Mouse (Mus musculus): ENCODE results near the gene Sos1. TPM values are rescaled to one million over a fixed set of nuclear protein-coding genes. Genes with fewer than 3 reads are reported as not detected.

The Sos1 gene
- total and polyA plus RNA-seq, 3 experiments = 4.0 to 10.7 (median 4.7) TPM

DNA sequence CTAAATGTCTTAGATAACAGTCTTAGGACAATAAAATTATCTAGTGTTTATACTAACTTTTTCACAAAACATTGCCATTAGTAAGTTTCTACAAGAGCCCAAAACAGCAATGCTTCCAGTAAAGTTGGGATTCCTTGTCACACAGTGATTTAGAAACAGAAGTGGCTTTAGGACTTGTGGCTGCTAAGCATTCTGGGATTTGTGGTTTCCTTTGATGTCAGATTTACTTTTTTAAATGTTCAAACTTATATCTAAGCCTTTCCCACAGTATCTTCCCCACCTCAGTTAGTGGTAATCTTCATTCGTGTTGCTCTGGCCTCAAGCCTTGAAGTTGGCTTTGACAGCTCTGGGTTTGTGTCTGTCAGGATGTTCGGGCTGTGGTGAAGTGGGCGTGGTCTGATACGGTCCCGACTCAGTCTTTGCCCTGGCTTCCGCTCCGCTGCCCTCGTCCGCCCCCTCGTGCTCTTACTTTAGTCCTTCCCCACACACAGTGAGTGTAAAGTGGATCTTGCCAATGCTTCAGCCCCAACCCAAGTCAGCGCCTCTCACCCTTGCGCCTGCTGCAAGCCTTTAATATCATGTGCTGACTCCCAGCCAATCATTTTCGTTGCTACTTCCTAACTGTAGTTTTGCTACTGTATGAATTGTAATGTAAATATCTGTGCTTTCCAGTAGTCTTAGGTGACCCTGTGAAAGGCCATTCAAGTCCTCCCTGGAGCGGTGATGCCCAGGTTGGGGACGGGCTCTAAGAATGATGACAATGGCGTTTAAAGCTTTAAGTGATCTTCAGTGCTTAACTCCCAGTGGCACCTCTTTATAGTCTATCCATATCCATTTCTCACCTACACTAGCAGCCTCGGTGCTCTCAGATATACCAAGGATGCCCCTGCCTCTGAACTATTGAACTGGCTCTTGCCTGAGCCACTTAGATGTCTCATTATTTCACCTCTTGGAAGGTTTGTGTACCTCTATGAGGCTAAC, 88.5 kb downstream of the Sos1 start:
- peak; percentile 83 for DNase-seq (ENCODE audit: extremely low read depth)
- Histone ChIP-seq H3K4me1 (ENCODE audit: control insufficient read depth in 1 of 2, insufficient read depth in 2 of 2) (peaks cover 0 to 13% of the 10 kb centered on the region in 2 experiments; a peak in 2 of 4 replicates), H3K27me3 (replicated peaks) (no peaks in the 10 kb centered on the region), H3K4me3 (replicated peaks in 1 of 3; ENCODE audit: low read depth in 2 of 3, low read length in 2 of 3, poor library complexity in 1 of 3) (peak overlapping the region in 2 of 3 experiments; percentile 1 to 33), H3K4me2 (ENCODE audit: insufficient read depth, low read depth, poor library complexity, severe bottlenecking) (peak overlapping the region; percentile 51), H3K27ac (ENCODE audit: insufficient read depth, low read depth) (no peak overlapping the region), H3K79me2 (replicated peaks; ENCODE audit: control insufficient read depth, extremely low read depth, insufficient read depth, poor library complexity, severe bottlenecking) (no peaks in the 10 kb centered on the region), H3K9me3 (replicated peaks; ENCODE audit: low read length) (no peaks in the 10 kb centered on the region), H3K36me3 (replicated peaks in 1 of 2; ENCODE audit: control insufficient read depth in 1 of 2, insufficient read depth in 1 of 2, low read length in 1 of 2) (peaks cover 3 to 7% of the 10 kb centered on the region in 2 experiments), H3K9ac (ENCODE audit: insufficient read depth, low read depth) (no peak overlapping the region)
- in situ Hi-C loops (cut with MboI; ENCODE audit: low pct_ligation_motif_present, low pct_unique_long_range_greater_than_20kb, low sequenced_read_pairs) (no loop called here), dilution Hi-C loops (cut with MboI; ENCODE audit: extremely low pct_ligation_motif_present, extremely low pct_unique_long_range_greater_than_20kb, low sequenced_read_pairs) (no loop called here)
- TF ChIP-seq USF1 (IDR thresholded peaks at IDR 0.05; ENCODE audit: low read depth, low read length) (peak; percentile 44), MYC (IDR thresholded peaks at IDR 0.05; ENCODE audit: low read depth, low read length) (0 out of 2 replicates have a peak, but pooled peaks have one; percentile 27), ZKSCAN1 (IDR thresholded peaks at IDR 0.05; ENCODE audit: borderline replicate concordance, low read depth, low read length) (no peak), MXI1 (IDR thresholded peaks at IDR 0.05; ENCODE audit: low read depth, low read length) (peak; percentile 74; the same call in 1 of the 2 replicates), CTCF (conservative IDR thresholded peaks at IDR 0.05 in 1 of 2, IDR thresholded peaks at IDR 0.05 in 1 of 2; ENCODE audit: low read depth in 2 of 2, low read length in 2 of 2) (peak in 1 of 2 experiments; percentile 63; a peak in 2 of 4 replicates), TBP (conservative IDR thresholded peaks at IDR 0.05; ENCODE audit: low read depth, low read length) (0 out of 2 replicates have a peak, but pooled peaks have one; percentile 22), MAX (IDR thresholded peaks at IDR 0.05; ENCODE audit: low read length) (peak; percentile 77), NELFE (IDR thresholded peaks at IDR 0.05; ENCODE audit: low read depth, low read length) (peak; percentile 49; the same call in 1 of the 2 replicates), POLR2A (IDR thresholded peaks at IDR 0.05; ENCODE audit: low read depth, low read length) (peak; percentile 57), JUND (conservative IDR thresholded peaks at IDR 0.05; ENCODE audit: low read depth, low read length) (no peak), TCF12 (IDR thresholded peaks at IDR 0.05; ENCODE audit: low read depth, low read length) (peak; percentile 21; the same call in 1 of the 2 replicates), ZMIZ1 (IDR thresholded peaks at IDR 0.05; ENCODE audit: low read depth, low read length) (no peak), MAZ (IDR thresholded peaks at IDR 0.05; ENCODE audit: low read depth, low read length) (no peak), SIN3A (IDR thresholded peaks at IDR 0.05; ENCODE audit: low read length) (0 out of 2 replicates have a peak, but pooled peaks have one; percentile 52), IRF4 (IDR thresholded peaks at IDR 0.05; ENCODE audit: low read depth, low read length) (peak; percentile 23; the same call in 1 of the 2 replicates), HCFC1 (IDR thresholded peaks at IDR 0.05; ENCODE audit: low read depth, low read length) (peak; percentile 57), MEF2A (IDR thresholded peaks at IDR 0.05; ENCODE audit: borderline replicate concordance, low read depth, low read length) (peak; percentile 26; the same call in 1 of the 2 replicates), BHLHE40 (IDR thresholded peaks at IDR 0.05; ENCODE audit: low read depth, low read length) (0 out of 2 replicates have a peak, but pooled peaks have one; percentile 35), EP300 (IDR thresholded peaks at IDR 0.05; ENCODE audit: low read length) (no peak), SMC3 (IDR thresholded peaks at IDR 0.05; ENCODE audit: low read depth, low read length) (peak; percentile 48), JUN (IDR thresholded peaks at IDR 0.05; ENCODE audit: insufficient read depth, low read depth, low read length) (no peak), ELF1 (IDR thresholded peaks at IDR 0.05; ENCODE audit: low read depth, low read length) (peak; percentile 62), RAD21 (IDR thresholded peaks at IDR 0.05; ENCODE audit: low read depth, low read length) (peak; percentile 61)

Measured in CH12.LX (cell line).